Mouse (Mus musculus) MEL (cell line): ENCODE measurements at regions not wholly inside any gene's neighbourhood (a gene's known extent, or its start where the extent isn't known, plus 50 kb on each side); places are given as distances from the start of the nearest gene placed in this dataset.

ENCODE experiments used
- CTCF ChIP-seq, 3 experiments: IDR thresholded peaks in 2 of 3; conservative IDR thresholded peaks in 1 of 3; 2 replicates each; pipeline ENCODE4 v1.5.1; 2011 to 2012; ENCODE audit warnings: low read length in 3 of 3, low read depth in 2 of 3, mild to moderate bottlenecking in 2 of 3, improper control_type of control experiment in 1 of 3, inconsistent platforms in 1 of 3, mixed read lengths in 1 of 3, moderate library complexity in 1 of 3; ENCODE audit not compliant: control insufficient read depth in 1 of 3, insufficient read depth in 1 of 3, poor library complexity in 1 of 3, severe bottlenecking in 1 of 3
- ETS1 ChIP-seq: IDR thresholded peaks from 2 replicates; pipeline ENCODE4 v1.6.1; 2012; ENCODE audit warnings: low read depth, mild to moderate bottlenecking, inconsistent platforms, low read length, improper control_type of control experiment, moderate library complexity
- GATA1 ChIP-seq: IDR thresholded peaks from 2 replicates; pipeline ENCODE4 v1.6.1; 2011; ENCODE audit warnings: low read depth, low read length, improper control_type of control experiment
- KAT2A ChIP-seq: conservative IDR thresholded peaks from 2 replicates; pipeline ENCODE4 v1.6.1; 2012; ENCODE audit warnings: low read depth, low read length, improper control_type of control experiment, inconsistent platforms
- MAX ChIP-seq: IDR thresholded peaks from 2 replicates; pipeline ENCODE4 v1.6.1; 2011; ENCODE audit warnings: low read length, improper control_type of control experiment
- MAZ ChIP-seq: IDR thresholded peaks from 2 replicates; pipeline ENCODE4 v1.6.1; 2012; ENCODE audit warnings: low read depth, mild to moderate bottlenecking, inconsistent platforms, low read length, improper control_type of control experiment
- MEF2A ChIP-seq: IDR thresholded peaks from 2 replicates; pipeline ENCODE4 v1.6.1; 2014; ENCODE audit warnings: low read depth, mild to moderate bottlenecking, inconsistent platforms, low read length, improper control_type of control experiment; ENCODE audit not compliant: poor library complexity, insufficient replicate concordance, severe bottlenecking; ENCODE audit errors: extremely low read depth
- MYB ChIP-seq: IDR thresholded peaks from 2 replicates; pipeline ENCODE4 v1.6.1; 2011; ENCODE audit warnings: mild to moderate bottlenecking, low read depth, low read length, improper control_type of control experiment
- POLR2A ChIP-seq, 2 experiments: IDR thresholded peaks; 2 replicates each; pipeline ENCODE4 v1.6.1; 2011 to 2012; ENCODE audit warnings: low read length in 2 of 2, mild to moderate bottlenecking in 2 of 2, control low read depth in 1 of 2, improper control_type of control experiment in 1 of 2, low read depth in 1 of 2, moderate library complexity in 1 of 2; ENCODE audit not compliant: control insufficient read depth in 1 of 2, insufficient read depth in 1 of 2, poor library complexity in 1 of 2
- POLR2AphosphoS2 ChIP-seq: IDR thresholded peaks from 2 replicates; pipeline ENCODE4 v1.6.1; 2011; ENCODE audit warnings: low read length, improper control_type of control experiment
- TAL1 ChIP-seq: IDR thresholded peaks from 2 replicates; pipeline ENCODE4 v1.6.1; 2012; ENCODE audit warnings: mild to moderate bottlenecking, inconsistent platforms, low read length, moderate library complexity, mixed read lengths

DNA sequence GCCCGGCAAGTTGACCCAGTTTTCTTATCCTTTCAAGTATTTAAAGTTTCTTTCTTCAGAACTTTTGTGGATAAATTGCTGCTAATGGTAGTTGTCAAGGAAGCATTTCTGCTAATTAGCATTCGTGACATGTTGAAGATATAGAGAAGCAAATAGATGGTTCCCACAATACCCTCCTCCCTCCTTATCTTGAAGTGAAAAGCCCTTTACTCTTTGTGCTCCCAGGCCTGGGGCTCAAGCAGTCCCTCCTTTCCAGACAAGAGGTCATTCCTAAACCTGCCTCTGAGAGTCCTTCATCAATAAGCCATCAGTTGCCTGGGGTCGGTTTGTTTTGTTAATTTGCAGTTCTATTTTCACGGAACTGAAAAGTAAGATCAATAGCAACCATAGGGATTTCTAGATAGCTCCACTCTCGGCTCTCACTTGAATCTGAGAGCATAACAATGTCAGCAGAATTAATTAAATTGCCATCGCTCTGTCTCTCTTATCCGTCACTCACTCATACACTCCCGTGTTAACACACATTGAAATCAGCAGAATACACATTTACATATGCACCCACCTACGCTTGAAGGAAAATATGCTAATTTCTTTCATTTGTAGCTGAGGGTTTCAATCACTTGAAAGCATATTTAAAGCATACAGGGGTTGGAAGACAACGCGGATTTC lies 2695.8 kb upstream of the 5930422O12Rik start:
- TF ChIP-seq CTCF (IDR thresholded peaks at IDR 0.05 in 2 of 3, conservative IDR thresholded peaks at IDR 0.05 in 1 of 3; ENCODE audit: control insufficient read depth in 1 of 3, insufficient read depth in 1 of 3, low read depth in 2 of 3, low read length in 3 of 3, poor library complexity in 1 of 3, severe bottlenecking in 1 of 3) (no peak), MYB (no peak), KAT2A (no peak), GATA1 (no peak), POLR2AphosphoS2 (no peak), TAL1 (no peak), POLR2A (IDR thresholded peaks at IDR 0.05; ENCODE audit: control insufficient read depth in 1 of 2, insufficient read depth in 1 of 2, low read depth in 1 of 2, low read length in 2 of 2, poor library complexity in 1 of 2) (no peak), MAX (no peak), MAZ (no peak), MEF2A (no peak), ETS1 (no peak)
